Mouse (Mus musculus): Measurements from ENCODE around the gene Cacna1d.

The Cacna1d gene

GRCm38 (mm10) chr14:30331856-30332255 lies 159.4 kb downstream of the Cacna1d start:
- no peak for TF ChIP-seq GATA4 (IDR thresholded peaks at IDR 0.05; ENCODE audit: insufficient replicate concordance, low read length)

GRCm38 (mm10) chr14:30330416-30331181 lies 160.7 kb downstream of the Cacna1d start:
- no peak for TF ChIP-seq GATA4 (IDR thresholded peaks at IDR 0.05; ENCODE audit: insufficient replicate concordance, low read length)

DNA sequence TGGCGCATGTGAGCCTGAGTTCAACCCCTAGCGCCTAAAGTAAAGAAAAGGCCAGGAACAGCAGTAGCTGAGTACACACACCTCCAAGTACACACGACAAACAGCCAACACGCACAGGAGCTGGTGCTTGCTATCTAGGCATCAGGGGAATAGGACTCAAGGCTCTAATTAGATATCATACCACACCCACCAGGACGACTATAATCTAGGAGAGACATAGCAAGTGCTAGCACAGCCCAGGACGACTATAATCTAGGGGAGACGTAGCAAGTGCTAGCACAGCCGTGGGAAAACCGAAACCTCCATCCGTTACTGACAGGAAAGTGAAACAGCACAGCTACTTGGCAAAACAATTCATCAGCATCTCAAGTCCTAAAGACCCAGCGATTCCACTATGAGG lies 162.1 kb downstream of the Cacna1d start:
- TF ChIP-seq GATA4 (IDR thresholded peaks at IDR 0.05; ENCODE audit: insufficient replicate concordance, low read length), result no peak

- TF ChIP-seq GATA4 (IDR thresholded peaks at IDR 0.05; ENCODE audit: insufficient replicate concordance, low read length), result no peak
Measured at GRCm38 (mm10) chr14:30327452-30327851, 163.8 kb downstream of the Cacna1d start.

DNA sequence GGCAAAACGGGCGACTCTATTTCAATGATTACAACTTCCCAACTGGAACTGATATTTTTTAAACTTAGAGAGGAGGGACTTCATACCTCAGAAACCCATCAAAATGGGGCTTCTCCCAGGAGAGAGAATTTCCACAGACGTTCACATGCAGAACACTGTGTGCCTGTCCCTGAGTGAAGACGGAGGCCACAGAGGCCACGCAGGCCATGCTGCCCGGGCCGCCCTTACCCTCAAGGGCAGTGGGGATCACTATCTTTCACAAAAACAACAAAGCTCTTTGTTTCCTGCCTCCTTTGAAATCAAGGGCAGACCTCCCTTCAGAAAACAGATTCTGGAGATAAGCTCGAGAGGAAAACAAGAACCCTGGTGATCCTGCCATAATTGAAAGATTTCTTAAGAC lies 164.2 kb downstream of the Cacna1d start:
- no peak for TF ChIP-seq GATA4 (IDR thresholded peaks at IDR 0.05; ENCODE audit: insufficient replicate concordance, low read length)

- TF ChIP-seq GATA4 (IDR thresholded peaks at IDR 0.05; ENCODE audit: insufficient replicate concordance, low read length), result no peak
Measured at GRCm38 (mm10) chr14:30326226-30326625, 165.0 kb downstream of the Cacna1d start.

DNA sequence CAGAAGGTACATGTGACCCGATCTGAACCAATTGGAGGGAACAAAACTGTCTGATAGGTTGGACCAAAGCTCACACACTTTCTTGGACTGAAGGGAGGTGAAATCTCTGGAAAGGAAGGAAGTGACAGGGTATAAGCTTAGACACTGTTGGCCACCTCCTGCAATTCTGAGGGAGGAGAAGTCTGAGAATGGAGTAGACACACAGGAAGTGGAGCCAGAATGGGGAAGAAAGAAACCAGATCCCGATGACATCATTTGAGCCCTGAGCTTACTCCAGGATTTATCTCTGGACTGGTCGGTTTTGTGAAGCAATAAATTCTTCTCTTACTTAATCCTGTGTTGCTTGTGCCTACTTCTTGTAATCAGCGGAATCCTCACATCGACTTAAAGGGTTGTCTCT lies 166.3 kb downstream of the Cacna1d start:
- no peak for TF ChIP-seq GATA4 (IDR thresholded peaks at IDR 0.05; ENCODE audit: insufficient replicate concordance, low read length)

DNA sequence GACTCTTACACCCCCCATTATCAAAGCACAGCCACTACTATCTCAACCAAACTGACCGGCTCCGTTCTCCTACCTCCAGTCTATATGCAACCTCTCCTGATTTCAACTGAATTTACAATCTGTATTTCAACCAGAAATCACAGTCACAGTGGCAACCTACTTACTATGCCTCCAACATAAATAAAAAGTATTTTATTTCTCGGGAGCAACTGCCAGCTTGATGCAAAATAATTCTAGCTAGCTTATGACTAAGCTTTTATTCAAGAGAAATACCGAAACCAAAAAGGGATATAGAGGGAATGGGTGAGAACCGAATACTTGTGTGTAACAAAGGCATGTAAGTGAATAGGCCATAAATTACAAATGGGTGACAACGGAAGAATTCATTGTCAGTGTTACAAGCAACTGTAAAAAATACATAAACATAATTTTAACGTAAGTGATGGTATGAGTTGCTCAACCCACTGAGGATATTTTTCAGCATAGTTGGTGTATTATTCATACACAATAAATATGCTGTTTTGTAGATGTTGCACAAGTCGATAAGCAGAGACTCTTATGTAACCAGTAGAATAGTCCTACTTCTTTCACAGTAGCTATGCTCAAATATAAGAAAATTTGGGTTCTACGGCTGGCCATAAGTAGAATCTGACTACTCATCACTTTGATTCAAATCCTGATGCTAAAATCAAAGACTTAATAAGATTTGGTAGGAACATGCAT lies 172.4 kb downstream of the Cacna1d start:
- no peak for TF ChIP-seq GATA4 (IDR thresholded peaks at IDR 0.05; ENCODE audit: insufficient replicate concordance, low read length)

GRCm38 (mm10) chr14:30318293-30318692 lies 173.0 kb downstream of the Cacna1d start:
- TF ChIP-seq GATA4 (IDR thresholded peaks at IDR 0.05; ENCODE audit: insufficient replicate concordance, low read length), result no peak

DNA sequence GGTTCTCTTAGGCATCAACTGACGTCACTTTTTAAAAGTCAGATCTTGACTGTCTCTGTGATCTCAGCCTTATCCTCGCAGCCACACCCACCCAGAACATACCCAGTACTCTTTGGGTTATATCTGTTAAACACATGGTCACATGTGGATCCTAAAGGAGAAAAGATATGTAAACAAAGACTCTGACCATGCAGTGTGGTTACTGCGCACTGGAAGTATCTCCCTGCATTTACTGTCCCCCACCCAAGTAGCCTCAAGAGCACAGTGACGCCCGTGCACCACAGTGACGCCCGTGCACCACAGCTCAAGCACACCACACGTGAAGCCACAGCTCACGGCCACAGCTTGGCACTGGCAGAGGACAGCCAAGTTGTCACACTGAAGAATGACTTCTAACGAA lies 173.6 kb downstream of the Cacna1d start:
- TF ChIP-seq GATA4 (IDR thresholded peaks at IDR 0.05; ENCODE audit: insufficient replicate concordance, low read length), result no peak

DNA sequence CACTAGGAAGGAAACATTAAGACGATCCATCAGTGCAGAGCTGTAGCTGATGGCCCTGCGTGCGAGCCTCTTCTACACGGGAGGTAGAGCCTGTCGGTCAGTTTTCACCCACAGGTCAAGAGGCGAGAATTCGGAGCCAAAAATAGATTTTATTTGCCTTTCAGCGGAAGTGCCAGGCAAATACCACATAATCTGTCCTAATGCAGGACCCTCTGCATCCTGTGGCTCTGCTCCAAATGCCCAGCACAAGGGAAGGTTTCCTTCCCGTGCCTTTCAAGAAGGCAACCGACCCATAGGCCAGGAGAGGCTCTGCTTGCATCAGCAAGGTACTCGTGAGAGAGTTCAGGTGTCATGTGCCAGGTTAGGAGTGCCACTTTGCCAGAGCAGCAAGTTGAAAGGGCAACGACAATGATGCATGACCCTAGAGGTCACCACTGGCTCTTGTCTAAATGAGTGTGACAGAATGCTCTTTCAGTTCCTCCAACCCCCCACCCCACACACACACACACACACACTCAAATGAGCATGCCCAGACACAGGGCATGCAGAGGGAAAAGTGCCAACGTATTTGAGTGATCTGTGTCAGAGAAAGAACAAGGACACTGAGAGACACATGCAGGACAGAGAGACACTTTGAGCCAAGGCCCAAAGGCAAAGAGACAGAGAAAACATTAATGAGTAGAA lies 179.9 kb downstream of the Cacna1d start:
- no peak for TF ChIP-seq GATA4 (IDR thresholded peaks at IDR 0.05; ENCODE audit: insufficient replicate concordance, low read length)

- no peak for TF ChIP-seq GATA4 (IDR thresholded peaks at IDR 0.05; ENCODE audit: insufficient replicate concordance, low read length)
Measured at GRCm38 (mm10) chr14:30310236-30310635, 181.0 kb downstream of the Cacna1d start.

GRCm38 (mm10) chr14:30306221-30306620 lies 185.0 kb downstream of the Cacna1d start:
- TF ChIP-seq GATA4 (IDR thresholded peaks at IDR 0.05; ENCODE audit: insufficient replicate concordance, low read length), result no peak

DNA sequence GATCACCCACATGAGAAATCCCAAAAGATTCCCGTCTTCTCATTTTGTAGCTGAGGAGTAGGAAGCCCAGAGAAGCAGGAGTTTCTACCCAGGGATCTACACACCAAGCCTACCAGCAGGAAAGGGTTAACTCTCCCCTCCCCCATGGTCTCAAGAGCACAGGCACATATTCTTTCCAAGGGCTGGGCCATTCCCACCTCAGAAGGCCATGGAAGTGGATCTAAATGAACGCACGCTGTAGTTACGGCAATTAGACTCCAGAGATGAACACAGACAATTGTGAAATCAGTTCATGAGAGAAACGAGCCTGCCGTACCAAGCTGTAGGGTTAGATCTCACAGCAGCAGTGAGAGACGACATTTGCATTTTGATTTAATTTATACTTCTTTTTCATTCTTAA lies 191.3 kb downstream of the Cacna1d start:
- TF ChIP-seq GATA4 (IDR thresholded peaks at IDR 0.05; ENCODE audit: insufficient replicate concordance, low read length), result no peak

DNA sequence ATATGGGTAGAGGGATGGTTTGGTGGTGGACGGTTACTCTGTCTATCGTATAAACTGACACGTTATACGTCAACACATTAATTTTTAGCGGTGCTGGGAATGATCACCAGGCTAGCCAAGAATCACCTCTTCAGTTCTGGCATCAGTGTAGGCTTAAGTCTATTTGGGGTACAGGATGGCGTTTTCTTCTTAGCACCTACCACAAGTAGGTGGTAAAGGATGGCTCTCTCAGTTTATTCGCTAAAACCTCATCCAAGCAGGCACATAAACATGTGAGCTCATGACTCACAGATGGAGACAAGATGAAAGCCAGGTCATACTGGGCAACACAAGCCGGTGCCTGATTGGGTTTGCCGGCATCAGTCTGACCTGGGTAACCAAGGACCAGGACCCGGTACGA lies 193.8 kb downstream of the Cacna1d start:
- no peak for TF ChIP-seq GATA4 (IDR thresholded peaks at IDR 0.05; ENCODE audit: insufficient replicate concordance, low read length)

DNA sequence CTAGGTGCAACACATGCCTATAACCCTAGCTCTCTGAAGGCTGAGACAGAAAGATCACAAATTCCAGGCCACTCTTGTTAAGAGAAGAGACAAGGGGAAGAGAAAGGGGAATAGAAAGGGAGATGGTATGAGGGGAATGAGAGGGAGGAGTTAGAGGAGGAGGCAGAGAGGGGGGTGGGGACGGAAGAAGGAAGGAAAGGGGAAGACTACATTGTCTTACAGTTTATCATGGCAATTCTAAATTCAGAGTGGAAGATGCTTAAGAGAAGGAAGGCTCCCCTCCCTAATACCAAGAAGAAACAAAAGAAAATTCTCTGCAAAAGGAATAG lies 199.2 kb downstream of the Cacna1d start:
- no peak for TF ChIP-seq GATA4 (IDR thresholded peaks at IDR 0.05; ENCODE audit: insufficient replicate concordance, low read length)
